Mouse (Mus musculus) bone marrow, adult 2 months (tissue): ENCODE data around the gene Tcn2. TPM values are rescaled to one million over a fixed set of nuclear protein-coding genes. Genes with fewer than 3 reads are reported as not detected.

Source experiments
- H3K27ac ChIP-seq: fragments of 200-500 bp; 2 replicates; pipeline ENCODE4 v1.5.1; 2012; ENCODE audit warnings: low read depth, mild to moderate bottlenecking, control low read depth, inconsistent platforms, low read length; ENCODE audit not compliant: control insufficient read depth, poor library complexity, insufficient read depth
- H3K4me1 ChIP-seq: fragments of 200-500 bp; 2 replicates; pipeline ENCODE4 v1.6.1; 2011; ENCODE audit warnings: low read length; ENCODE audit not compliant: control insufficient read depth, insufficient read depth
- H3K4me3 ChIP-seq: fragments of 200-500 bp; replicated peaks from 2 replicates; pipeline ENCODE3; 2011; ENCODE audit warnings: mild to moderate bottlenecking, low read depth, low read length, control low read depth; ENCODE audit not compliant: control insufficient read depth
- CTCF ChIP-seq: fragments of 200-500 bp; IDR thresholded peaks from 2 replicates; pipeline ENCODE4 v1.5.1; 2011; ENCODE audit warnings: low read length, control low read depth; ENCODE audit not compliant: control insufficient read depth, insufficient read depth
- POLR2A ChIP-seq: fragments of 200-500 bp; IDR thresholded peaks from 2 replicates; pipeline ENCODE4 v1.6.1; 2011; ENCODE audit warnings: low read depth, mild to moderate bottlenecking, control low read depth, low read length, borderline replicate concordance; ENCODE audit not compliant: control insufficient read depth
- WGBS: fragments of 180-500 bp; shearing (Covaris S2); methylation state at CpG from one replicate; pipeline ENCODE4 v1.1.7; 2018; 5-methylcytosine and 5-hydroxymethylcytosine counted together
- polyA plus RNA-seq: library from polyadenylated mRNA; stranded (reverse); fragments of >200 nt; gene quantifications from 2 replicates; pipeline ENCODE4 v1.2.4, GENCODE M21; 2011; ENCODE audit warnings: low replicate concordance; ENCODE audit not compliant: missing spikeins, insufficient read depth, insufficient read length

Tcn2 gene
- polyA plus RNA-seq, 1 experiment = 48.3 TPM

DNA sequence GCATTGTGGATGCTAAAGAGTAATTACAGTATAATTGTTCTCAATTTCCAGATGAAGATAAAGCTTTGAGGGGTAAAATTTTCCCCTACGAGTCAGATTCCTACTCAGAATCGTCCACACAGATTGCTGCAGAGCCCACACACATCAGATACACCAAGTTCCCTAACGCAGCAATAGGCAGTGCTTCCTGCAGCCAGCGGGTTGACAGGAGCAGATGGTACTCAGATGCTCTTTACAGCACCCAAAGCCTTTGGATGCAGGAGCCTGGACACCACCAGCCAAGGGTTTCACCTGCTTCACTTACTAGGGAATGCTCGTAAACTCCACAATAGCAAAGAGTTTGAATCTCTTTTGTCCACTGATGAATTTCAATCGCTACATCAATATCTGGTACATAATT is 55.5 kb downstream of the Tcn2 start:
- WGBS = 66% methylated on average over 6 of the region's 6 CpGs
- Histone ChIP-seq H3K4me3 (no peak overlapping the region), H3K4me1 (no peaks in the 10 kb centered on the region), H3K27ac (no peak overlapping the region)
- TF ChIP-seq POLR2A (no peak), CTCF (no peak)

Other genes starting within 250 kb of the Tcn2 start
- gene Osbp2, start 68.3 kb downstream of the Tcn2 start, polyA plus RNA-seq = not detected in 2 replicates
- 0.38 and 0.77 TPM in 2 replicates for gene 4921536K21Rik, start 37.1 kb downstream of the Tcn2 start, polyA plus RNA-seq
- 0.22 and 1.2 TPM in 2 replicates for gene Dusp18, start 36.9 kb downstream of the Tcn2 start, polyA plus RNA-seq
- 1.3 TPM in 1 of 2 replicates, not detected in the other for gene Slc35e4, start 17.5 kb downstream of the Tcn2 start, polyA plus RNA-seq
- gene Pes1, start 31.8 kb upstream of the Tcn2 start, polyA plus RNA-seq = 21.2 and 35.0 TPM in 2 replicates
- not detected in 2 replicates for gene 4930556J24Rik, start 44.6 kb upstream of the Tcn2 start, polyA plus RNA-seq
- gene Gal3st1, start 51.5 kb upstream of the Tcn2 start, polyA plus RNA-seq = 0.56 TPM in 1 of 2 replicates, not detected in the other
- 0.47 TPM in 1 of 2 replicates, not detected in the other for gene Sec14l4, start 99.3 kb upstream of the Tcn2 start, polyA plus RNA-seq
- gene Sec14l3, start 132.7 kb upstream of the Tcn2 start, polyA plus RNA-seq = not detected in 2 replicates
- 9.0 and 10.3 TPM in 2 replicates for gene Mtfp1, start 163.3 kb upstream of the Tcn2 start, polyA plus RNA-seq
- gene Sec14l2, start 191.3 kb upstream of the Tcn2 start, polyA plus RNA-seq = 15.4 and 20.3 TPM in 2 replicates
- gene Rnf215, start 203.0 kb upstream of the Tcn2 start, polyA plus RNA-seq = 8.5 and 10.5 TPM in 2 replicates
- gene Ccdc157, start 228.1 kb upstream of the Tcn2 start, polyA plus RNA-seq = 5.0 and 5.9 TPM in 2 replicates
- gene Sf3a1, start 228.2 kb upstream of the Tcn2 start, polyA plus RNA-seq = 26.7 and 39.7 TPM in 2 replicates